Mouse (Mus musculus) thymus, postnatal 14 days (tissue): ENCODE measurements around the gene Olfr1042.
"Not testable (repeated sequence)": the region's sequence is repeated elsewhere in the genome, so short reads cannot be mapped to it uniquely, and the experiment has no call there.

Experiments
- DNase-seq: peaks from one replicate; pipeline ENCODE4 v3.0.0; 2021

The Olfr1042 gene

DNA sequence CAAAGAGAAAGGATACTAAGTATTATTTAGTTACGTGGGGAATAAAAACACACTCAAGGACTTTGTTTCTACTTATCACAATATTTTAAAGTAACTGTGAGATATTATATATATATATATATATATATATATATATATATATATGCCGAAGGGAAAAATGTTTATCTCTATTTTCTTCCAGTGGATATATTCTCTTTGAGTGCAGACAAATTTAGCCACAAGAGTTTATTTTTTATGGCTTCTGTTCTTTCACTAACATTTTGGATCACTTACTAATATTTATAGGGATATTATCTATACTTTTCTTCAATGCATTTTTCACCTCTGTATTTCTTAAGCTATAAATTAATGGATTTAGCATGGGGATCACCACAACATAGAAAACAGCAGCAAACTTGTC, at the start of gene Olfr1042:
TSS of gene Olfr1042 (minus strand) at position 101 of the 400 bp plus-strand sequence.
- DNase-seq: no peak

DNA sequence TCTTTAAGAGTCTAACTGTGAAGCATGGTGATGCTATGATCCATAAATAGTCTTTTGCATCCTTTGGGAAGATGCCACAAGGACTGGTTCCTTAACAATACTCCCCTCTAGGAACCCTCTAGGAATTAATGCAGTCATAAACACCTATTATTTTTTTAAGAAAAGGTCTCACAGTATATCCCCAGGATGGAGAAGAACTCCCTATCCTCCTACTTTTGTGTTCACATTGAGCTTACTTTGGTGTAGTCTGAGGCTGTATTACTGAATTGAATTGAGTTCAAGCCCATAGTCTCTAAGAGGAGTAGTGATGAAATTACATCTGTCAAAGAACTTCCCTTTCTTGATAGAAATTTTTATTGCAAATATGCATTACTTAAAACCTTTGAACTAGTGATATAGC, 41.3 kb upstream of the Olfr1042 start, which contains the start of gene Olfr1045:
TSS of gene Olfr1045 (minus strand) at position 101 of the 400 bp plus-strand sequence.
- no peak for DNase-seq

DNA sequence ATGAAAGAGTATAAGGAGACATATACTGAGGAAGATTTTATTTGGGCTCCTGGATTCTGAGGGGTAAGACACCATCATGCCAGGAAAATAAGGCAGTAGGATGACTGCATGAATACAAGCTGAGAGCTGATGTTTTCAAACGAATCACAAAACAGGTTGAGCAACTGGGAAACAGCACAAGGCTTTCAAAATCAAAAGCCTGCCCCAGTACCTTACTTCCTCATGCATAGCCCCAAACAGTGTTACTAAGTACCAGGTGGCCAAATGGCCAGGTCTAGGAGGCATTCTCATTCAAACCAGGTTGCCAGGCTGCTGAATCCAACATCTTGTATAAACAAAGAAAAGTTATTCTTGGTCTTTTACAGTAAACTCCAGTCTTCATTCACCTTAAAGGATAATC, 34.2 kb upstream of the Olfr1042 start:
- no peak for DNase-seq

DNA sequence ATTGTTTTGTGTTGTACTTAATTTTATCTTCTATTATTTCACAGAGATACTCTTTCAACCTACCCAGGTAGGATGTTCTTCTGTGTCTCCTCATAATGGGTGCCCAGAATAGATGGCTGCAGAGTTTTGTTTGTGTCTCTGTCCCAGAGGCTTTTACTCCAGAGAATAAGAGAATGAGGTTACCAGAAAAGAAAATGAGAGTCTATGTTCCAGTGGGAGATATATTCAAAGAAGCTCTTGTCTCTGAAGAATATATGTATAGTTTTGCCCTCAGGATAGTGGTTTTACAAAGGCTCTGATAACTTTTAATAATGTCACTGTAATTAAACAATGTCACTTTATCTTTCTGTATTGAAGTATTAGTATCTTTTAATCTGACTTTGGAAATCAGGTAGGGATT, 23.9 kb upstream of the Olfr1042 start, which contains the start of gene Olfr52:
TSS of gene Olfr52 (minus strand) at position 101 of the 400 bp plus-strand sequence.
- no peak for DNase-seq

DNA sequence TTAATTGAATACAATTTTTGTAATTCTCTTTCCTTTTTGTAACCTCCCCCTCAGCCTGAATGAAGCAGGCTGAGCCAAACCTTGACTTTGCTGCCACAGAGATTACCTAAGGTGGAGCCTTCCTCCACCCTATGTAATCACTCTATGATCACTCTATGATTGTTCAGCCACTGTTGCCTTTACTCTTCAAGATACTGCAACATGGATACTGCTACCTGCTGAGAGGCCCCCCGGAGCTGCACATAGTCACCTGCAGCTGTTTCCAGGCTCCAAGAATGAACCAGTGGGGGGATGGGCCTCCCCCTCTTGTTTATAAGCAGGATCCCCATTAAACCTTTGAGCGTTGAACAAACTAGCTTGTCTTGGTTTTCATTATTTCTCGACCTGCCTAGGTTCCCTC, 18.3 kb upstream of the Olfr1042 start:
- DNase-seq: no peak

DNA sequence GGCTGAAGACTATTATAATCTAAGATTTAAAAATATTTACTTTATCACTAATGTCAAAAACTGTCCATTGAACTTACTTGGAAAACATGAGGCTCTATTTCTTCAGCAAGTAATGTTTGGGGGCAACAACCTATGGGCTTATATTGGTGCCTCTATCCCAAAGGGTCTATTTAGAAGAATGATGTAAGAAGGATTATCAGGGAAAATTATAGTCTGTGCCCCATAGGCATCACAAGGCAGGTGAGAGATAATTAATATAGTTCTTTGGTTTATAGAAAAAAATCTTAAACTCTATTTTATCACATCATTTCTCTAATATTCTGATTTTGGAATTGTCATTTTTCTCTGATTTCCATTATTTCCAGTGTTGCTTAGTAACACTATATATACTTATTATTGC, 16.1 kb upstream of the Olfr1042 start, which contains the start of gene Olfr1044:
TSS of gene Olfr1044 (minus strand) at position 101 of the 400 bp plus-strand sequence.
- DNase-seq: no peak

DNA sequence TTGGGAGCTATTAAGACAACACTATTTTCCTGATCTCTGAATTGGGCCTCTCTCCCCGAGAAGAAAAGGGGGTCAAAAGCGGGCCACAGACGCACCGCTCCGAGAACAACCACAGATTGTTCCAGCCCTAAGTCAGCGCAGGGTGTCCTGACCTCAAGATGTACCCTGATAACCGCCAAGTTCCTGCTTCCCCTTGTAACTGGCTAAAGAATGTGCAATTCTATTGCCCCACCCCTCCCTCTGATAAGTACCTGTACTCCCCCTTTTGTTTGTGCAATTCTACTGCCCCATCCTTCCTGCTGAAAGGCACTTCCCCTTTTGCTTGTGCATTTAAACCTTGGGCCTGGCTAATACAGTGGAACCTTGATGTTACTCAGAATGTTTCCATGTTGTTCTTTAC, 13.8 kb upstream of the Olfr1042 start:
- DNase-seq: not testable (repeated sequence)

DNA sequence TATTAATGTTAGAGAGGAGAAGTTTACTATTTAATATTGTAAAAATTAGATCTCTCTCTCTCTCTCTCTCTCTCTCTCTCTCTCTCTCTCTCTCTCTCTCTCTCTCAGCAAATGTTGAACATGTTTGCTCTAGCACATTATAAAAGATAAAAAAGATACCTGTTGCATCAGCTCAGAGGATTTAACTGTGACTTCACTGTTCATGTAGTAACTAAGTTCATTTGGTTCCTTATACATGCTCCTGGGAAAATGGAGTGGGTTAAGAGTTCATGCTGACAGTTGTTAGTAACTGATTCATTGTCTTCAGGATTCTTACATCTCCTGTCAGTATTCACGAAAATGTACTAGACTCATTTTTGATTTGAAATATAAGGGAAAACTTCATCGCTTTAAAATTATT, 5.8 kb upstream of the Olfr1042 start, which contains the start of gene Olfr1043:
TSS of gene Olfr1043 (minus strand) at position 101 of the 400 bp plus-strand sequence.
- DNase-seq: no peak

DNA sequence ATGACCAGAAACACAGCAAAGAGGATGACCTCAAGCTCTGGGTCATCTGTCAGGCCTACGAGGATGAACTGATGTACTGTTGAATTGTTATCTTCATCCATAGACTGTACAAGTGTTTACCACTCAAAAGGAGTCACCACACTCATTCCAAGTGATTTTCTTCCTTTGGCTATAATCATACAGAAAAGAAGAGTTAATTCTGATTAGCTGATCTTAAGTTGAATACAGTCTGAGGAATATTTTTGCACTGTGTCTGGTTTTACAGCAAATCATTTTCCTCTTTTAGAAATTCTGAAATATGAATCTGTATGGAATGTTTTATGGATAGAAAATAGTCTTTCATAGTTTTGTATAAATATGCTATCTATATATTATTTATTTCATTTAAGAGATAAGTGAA, 15.0 kb downstream of the Olfr1042 start, which contains the start of gene Olfr1040:
TSS of gene Olfr1040 (minus strand) at position 101 of the 400 bp plus-strand sequence.
- no peak for DNase-seq

DNA sequence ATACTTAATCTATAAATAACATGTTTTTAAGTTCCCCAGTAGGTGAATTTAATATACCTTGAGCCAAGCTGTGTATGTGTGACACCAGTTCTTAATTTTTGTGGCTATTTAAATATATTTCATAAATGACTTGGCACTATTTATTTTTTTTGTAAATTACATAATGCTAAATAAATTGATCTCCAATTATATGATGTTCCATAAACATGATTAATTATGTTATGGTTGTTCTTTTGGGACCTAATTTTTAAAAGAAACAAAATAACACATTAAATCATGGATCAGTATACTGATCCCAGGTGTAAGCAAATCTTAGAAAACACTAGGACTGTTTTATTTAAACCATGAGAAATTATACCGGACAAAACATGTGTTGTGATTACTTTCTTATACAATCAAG, 25.8 kb downstream of the Olfr1042 start, which contains the start of gene Olfr1039:
TSS of gene Olfr1039 (minus strand) at position 101 of the 400 bp plus-strand sequence.
- no peak for DNase-seq
